Mouse (Mus musculus): ENCODE measurements around the gene Ints1.
"Not testable (repeated sequence)": the region's sequence is repeated elsewhere in the genome, so short reads cannot be mapped to it uniquely, and the experiment has no call there.

The Ints1 gene

DNA sequence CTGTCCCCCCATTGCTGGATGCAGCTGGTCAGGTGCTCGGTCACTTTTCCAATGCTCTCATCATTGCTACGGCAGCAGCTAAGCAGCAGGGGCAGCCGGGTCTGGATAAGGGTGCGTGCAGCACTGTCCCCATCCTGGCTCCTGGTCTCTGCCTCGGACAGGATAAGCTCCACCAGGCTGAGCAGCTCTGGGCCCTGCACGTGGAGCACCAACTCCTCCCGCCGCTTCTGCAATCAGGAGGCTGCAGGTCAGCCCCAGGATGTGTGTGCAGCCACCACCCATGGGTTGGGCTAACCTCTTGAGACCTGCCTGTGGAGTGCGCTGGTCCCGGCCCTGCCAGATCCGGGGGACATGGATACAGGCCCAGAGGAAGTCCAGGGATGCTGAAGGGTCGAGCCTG is 19.3 kb downstream of the Ints1 start:
- no peak for DNase-seq (ENCODE audit: low read depth, low spot score)

DNA sequence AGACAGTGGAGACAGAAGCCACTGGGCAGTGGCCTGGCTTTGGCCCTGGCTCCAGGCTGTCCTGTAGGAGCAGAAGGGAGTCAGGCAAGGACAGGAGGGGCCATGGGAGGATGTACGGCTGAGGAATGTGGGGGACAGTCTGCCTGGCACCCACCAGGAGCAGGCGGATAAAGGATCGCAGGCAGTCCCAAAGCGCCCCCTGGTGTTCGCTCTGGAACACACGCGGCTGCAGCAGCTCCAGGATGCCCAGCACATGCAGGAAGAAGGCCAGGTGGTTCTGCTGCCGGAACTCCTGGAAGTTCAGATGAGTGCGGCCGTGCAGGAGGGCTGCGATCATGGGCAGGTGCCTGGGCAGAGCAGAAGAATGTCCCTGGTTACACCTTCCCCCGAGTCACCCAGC is 20.7 kb downstream of the Ints1 start:
- DNase-seq (ENCODE audit: low read depth, low spot score) = peak; percentile 62

DNA sequence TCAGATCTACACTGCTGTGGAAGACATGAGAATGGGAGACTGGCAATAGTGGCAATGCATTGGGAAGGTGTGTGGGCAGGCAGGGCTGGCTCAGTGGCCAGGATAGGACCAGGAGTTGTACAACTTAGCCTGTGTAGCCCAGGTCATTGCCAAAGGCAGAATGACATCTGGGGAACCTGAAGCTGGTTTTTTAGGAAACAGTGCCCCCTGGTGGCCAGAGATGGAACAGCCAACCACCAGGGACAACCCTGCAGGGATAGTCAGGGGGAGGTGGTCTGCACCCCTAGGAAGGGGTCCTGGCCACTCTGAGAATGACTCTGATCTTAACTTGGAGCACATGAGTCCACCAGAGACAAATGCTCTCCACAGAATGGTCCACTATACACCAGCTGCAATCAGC is 24.9 kb downstream of the Ints1 start:
- peak; percentile 52 for DNase-seq (ENCODE audit: low read depth, low spot score)

DNA sequence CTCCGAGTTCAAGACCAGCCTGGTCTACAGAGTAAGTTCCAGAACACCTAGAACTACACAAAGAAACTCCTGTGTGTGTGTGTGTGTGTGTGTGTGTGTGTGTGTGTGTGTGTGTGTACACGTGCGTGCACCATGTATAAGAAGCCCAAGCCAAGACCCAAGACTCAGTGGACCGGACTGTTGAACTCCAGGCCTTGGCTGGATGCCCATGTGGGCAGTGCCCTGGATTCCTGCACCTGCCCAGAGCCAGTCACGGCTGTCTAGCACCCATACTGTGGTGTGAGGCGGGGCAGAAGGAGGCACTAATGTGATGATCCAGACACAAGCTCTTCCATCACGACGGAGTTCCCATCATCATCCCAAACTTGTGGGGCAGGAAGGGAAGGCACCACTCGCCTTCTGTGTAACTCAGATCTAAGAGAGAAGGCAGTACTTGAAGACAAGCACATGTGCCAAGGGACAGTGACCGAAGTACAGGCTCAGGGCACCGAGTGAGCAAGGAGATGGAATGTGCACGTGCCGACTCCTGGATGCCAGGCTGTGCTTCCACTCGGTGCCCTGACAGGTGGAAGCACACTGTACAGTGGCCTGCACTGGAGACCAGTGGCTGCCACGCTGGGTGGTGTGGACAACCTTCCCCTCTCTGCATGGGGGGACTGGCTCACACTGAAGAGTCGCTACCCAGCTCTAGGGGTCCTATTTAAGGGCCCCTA is 25.9 kb downstream of the Ints1 start:
- DNase-seq (ENCODE audit: low read depth, low spot score) = no peak

DNA sequence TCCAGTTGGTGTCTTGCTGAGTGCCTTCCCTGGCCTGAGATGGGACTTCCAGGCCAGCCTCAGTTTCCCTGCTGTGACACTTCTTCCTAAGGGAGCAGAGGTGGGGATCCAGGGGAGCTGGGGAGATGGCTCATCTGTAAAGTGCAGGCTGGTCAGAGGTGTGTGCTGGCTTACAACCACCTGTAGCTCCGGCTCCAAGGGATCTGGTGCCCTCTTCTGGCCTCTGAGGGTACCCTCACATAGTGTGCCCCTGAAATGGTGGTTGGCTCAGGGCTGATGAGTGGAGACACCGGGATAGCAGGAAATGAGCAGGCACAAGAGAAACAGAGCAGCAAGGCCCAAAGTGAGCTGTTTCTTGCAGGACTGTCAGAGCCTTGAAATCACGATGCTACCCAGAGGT is 29.7 kb downstream of the Ints1 start:
- DNase-seq (ENCODE audit: low read depth, low spot score) = peak; percentile 78

DNA sequence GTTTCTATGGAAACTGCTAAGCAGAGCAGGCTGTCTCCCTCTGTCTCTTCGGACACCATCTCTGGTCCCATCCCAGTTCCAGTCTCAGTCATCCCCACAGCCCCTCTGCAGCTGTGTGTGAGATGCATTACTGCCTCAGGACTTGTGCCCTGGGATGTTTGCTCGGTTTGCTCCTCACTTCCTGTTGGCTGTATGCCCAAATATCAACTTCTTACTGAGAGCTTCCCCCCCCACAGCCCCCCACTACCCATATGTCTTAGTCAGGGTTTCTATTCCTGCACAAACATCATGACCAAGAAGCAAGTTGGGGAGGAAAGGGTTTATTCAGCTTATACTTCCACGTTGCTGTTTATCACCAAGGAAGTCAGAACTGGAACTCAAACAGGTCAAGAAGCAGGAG is 32.8 kb downstream of the Ints1 start:
- DNase-seq (ENCODE audit: low read depth, low spot score) = not testable (repeated sequence)

DNA sequence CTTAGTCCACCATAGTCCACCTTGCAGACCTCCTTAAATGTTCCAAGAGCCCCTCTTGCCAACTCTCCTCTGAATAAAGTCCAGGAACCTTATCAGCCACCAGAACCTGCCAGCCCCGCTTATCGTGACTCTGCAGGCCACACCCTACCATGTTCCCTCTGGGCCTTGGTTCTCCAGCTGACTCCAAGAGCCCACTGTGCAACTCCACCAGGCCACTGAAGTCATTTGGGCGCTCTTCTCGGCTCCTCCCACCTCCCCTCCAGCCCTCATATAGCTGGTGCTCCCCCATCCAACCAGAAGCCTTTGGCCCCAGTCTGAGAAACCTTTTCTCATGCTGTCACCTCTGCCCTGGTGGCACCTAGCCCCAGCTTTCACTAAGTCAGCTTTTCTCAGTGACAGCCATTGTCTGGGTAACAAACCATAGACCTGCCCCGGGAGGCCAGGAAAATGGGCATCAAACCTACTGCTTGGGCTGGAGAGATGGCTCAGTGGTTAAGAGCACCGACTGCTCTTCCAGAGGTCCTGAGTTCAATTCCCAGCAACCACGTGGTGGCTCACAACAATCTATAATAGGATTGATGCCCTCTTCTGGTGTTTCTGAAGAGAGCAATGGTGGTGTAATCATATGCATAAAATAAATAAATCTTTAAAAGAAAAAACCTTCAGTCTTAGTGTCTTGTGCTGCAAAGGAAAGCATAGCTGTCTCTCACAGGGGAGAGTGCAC is 36.7 kb downstream of the Ints1 start:
- DNase-seq (ENCODE audit: low read depth, low spot score) = no peak

DNA sequence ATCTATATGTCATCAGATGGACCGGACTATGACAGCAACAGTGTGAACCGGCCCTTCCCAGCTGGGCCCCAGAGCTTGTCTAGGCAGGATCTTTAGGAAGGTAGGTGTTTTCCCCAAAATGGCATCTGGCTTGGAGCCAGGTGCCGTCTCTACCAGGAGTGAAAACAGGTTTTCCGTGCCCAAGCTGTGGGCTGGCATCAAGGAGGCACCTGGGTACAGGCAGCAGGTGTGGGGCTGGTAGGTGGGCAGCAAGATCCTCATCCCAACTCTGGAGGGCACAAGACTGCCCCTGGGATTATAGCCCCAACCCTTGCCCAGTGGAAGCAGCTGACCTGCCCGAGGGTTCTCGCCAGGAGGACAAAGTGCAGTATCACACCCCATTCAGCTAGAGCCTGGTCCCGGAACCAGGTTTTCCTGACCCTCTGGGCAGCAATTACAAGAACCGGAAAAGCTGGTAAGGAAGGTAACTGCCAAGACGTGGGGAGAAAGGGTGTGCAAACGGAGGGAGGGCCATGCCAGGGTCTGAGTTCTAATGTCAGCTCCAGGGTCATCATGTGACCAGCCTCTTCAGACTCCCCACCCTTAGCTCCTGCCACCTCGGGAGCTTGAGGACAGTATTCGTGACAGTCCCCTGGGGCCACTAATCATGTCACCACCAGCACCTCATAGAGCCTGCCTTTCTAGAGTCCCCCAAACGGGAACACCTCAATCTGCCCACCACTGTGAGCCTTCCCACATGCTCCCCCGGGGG is 37.5 kb downstream of the Ints1 start:
- no peak for DNase-seq (ENCODE audit: low read depth, low spot score)

DNA sequence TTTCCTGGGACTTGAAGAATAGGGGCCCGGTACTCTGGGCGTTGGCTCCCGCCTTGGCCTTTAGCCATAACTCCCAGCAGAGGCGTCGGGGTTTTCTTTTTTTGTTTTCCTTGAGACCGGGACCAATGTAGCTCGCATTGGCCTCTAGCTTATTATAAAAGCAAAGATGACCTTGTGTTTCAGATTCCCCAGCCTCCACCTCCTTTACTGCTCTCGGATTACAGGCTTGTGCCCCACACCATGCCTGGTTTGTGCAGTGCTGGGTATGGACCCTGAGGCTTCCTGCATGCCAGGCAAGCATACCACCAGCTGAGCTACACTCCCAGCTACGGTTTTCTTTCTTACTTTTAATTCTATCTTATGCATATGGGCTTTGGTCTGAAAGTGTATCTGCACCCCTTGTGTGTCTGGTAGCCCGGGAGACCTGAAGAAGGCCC is 39.0 kb downstream of the Ints1 start:
- DNase-seq (ENCODE audit: low read depth, low spot score) = no peak

DNA sequence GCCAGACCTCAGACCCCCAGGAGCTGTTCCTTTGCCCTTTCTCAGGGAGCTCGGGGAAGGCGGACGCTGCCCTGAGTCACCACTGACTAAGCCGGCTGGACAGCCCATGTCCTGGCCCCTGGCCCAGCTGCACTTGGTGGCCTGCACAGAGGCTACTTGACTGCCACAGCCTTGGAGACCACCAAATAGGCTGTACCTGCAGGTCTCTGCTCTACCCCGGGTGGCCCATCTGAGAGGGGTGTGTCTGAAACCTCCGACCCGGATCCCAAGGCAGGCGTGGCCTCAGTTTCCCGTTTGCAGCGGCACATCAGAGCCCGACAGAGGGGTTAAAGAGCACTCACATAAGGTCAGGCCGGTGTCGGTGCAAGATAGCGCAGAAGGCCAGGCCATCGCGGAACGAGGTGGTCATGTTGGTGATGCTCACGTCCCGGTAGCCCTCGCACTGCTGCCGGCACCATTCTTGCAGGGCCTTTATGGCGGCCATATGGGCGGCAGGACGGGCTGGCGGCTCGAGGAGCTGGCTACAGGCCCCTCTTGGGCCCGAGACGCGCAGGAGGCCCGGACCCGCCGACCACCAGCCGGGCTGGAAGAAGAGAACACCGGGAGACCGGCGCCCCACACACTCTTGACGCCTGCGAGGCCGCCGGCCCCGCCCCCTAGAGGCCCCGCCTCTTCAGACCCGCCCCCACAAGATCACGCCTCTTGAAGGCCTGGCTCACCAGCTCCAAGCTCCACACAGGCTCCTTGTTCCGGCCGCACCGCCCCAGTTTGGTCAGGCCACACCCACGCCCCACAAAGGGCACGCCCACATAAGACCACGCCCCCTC is 39.6 kb downstream of the Ints1 start, which contains the start of gene Micall2:
Gene Micall2 (minus strand): TSS at position 660 of the 827 bp plus-strand sequence.
- peak; percentile 99 for DNase-seq (ENCODE audit: low read depth, low spot score)

DNA sequence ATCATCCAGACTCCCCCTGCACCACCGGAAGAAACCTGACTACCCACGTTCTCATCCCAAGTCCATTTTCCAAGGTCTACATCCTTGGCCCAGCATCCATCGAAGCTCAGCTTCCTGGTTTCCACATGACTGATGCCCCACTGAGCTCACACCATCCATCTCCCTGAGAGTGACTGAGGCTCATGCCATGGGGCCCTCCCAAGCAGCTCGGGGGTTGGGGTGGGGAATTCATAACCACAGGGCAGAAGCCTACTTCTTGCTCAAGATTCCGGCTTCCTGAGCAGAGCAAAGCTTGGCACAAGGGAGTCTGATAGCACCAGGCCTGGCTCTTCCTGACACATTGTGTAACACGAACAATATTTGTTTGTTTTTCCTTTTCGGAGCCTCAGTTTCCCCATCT is 40.7 kb downstream of the Ints1 start:
- no peak for DNase-seq (ENCODE audit: low read depth, low spot score)

DNA sequence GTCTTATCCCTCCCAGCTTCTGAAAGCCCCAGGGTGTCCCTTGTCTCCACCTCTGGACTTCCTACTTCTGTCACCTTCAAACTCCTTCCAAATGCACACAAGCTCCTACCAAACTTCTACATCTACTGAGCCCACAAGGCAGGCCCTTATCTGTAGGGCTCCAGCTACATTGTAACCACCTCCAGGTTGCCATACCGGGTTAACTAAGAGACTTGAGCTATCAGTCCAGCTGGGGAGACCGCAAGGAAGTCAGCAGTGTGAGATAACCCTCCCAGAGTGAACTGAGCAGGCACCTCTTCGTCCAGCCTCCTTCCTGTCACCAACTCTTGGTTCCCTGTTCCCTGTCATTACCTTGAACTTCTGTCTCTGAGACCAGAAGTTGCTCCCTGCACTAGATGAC is 41.5 kb downstream of the Ints1 start:
- no peak for DNase-seq (ENCODE audit: low read depth, low spot score)

DNA sequence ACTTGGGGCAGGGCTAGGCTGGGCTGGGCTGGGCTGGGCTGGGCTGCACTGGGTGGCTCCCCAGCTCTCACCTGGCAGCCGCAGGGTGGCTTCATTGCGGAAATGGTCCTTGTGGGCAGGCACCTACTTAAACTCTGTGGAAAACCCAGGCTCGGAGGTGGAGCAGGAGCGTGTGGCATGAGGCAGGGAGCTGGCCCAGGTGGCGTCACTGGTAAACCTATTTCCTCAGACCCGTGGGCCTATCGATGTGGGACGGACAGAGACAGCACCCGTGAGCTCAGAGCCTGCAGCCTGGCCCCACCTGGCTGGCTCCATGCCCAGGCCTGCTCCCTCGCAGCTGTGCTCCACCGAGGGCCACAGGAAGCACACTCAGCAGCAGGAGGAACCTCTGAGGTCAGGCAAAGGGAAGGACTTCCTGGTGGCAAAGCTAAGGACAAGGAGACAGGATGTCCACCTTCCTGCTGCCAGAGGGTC is 42.8 kb downstream of the Ints1 start:
- no peak for DNase-seq (ENCODE audit: low read depth, low spot score)

DNA sequence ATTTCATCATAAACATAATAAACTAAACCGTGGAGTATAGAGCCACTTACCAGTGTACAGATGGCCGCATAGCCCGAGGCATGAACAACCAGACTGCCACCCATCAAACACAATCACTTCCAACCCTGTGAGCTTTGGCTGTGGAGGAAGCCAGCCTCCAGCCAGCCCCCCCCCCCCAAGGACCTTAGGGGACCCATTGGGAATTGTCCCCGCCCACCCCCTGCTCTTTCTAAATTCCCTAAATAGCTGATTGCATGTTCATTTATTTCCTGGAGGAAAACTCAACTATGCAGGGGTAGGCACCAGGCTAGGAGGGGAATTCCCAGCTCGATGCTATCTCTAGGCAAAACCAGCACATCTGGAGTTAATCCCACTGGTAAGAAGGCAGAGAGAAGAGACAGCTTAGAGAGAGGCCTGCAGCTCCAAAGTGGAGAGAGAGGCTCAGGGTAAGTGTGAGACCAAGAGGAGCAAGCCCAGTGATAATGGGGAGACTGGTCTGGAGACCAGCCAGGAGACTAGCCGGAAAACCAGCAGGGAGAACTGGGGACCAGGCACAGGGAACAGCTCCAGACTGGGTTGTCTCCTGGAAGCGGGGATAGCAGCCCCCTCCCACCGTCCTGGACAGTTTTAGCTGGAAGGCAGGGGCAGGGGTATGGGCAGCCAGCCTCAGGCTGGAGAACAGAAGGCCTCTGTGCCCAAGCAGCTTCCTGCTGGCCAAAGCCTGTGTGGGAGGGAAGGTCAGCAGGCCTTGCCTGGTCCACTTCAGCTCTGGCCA is 44.6 kb downstream of the Ints1 start:
- DNase-seq (ENCODE audit: low read depth, low spot score) = no peak

DNA sequence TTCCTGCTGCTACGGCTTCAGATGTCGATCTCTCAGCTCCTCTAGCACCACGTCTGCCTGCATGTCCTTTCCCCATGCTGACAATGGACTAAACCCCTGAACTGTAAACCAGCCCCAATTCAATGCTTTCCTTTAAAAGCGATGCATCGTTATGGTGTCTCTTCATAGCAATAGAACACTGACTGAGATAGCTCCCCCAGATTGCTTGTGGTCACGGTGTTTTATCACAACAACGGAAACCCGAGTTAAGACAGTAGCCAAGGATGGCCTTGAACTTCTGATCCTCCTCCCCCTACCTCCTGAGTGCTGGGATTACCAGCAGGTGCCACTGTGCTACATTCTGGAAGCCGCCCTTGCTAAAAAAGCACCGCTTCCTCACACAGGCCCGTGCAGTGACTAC is 48.2 kb downstream of the Ints1 start:
- peak; percentile 40 for DNase-seq (ENCODE audit: low read depth, low spot score)

DNA sequence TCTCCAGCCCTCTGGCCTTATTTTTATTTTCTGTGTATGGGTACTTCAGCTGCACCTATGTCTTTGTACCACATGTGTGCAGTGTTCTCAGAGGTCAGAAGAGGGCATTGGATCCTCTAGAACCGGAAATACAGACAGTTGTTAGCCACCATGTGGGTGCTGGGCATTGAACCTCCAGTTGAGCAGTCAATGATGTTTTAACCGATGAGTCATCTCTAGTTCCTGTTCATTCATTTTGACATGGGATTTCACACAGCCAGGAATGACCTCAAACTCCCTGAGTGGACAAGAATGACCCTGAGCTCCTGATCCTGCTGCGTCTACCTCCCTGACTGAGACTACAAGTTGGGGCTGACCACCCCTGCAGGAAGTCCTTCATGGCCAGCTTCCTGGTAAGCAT is 49.3 kb downstream of the Ints1 start:
- DNase-seq (ENCODE audit: low read depth, low spot score) = no peak

DNA sequence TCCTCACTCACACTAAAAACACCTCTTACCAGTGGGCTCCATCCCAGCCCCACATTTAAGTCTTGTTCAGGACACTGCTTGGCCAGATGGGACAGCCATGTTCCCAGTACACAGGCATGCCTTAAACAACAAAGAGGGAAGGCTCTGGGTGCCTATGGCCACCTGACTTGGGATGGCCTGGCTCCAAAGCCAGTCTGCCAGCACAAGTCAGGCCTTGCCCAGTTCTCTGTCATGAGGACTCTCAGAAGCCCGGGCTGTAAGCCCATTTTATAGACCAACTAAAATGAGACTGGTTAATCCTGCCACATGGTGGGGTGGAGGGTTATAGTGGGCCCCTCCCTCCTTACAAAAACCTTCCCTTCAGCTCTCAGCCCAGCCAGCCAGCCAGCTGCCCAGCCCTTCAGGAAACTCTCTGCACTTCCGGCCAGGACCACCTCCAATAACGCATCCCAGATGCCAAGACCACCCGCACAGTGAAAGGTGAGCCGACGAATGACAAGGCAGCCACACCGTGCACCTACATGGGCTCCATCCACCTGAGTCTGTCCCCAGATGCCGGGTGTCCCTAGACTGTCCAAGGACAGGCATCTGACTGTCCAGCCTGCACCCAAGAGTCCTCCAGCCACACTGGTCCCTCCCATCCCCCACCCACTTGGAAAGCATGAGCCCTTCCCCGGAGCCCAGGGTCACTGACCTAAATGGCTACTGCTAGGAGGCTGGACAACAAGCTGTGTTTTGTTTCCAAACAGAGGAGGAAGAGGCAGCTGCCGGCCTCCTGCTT is 50.9 kb downstream of the Ints1 start:
- no peak for DNase-seq (ENCODE audit: low read depth, low spot score)

DNA sequence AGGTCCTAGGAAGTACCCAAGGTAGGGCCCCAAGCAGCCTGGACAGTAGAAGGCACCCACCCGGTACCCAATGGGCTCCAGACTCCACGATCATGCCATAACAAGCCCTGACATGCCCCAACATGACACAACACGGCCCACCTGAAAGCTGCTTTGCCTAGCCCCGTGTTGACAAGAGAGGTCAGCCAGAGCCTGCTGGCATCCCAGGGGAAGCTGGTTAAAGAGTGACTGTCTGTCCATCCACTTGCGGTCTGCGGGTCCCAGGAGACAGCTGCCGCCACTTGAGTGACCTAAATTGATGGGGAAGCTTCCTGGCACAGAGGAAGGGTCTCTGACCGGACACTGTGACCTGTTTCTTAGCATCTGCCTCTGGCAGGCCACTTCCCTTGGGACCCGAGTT is 52.4 kb downstream of the Ints1 start:
- no peak for DNase-seq (ENCODE audit: low read depth, low spot score)

DNA sequence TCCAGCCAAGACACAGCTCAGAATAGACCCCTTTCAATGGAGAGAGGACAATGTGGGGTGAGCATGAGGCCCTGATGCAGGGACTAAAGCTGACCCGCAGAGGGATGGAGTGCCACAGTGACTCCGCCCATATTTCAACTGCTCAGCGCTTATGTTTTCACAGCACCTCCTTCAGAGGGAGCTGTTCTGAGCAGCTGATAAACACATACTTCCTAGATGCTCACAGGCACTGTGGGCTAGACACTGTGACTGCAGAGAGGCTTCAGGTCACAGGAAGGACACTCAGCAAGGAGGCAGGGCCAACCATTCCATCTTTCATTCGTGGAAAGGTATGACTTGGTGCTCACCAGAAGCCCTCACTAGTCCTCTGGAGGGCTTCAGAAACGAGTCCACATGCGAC is 52.8 kb downstream of the Ints1 start:
- peak; percentile 37 for DNase-seq (ENCODE audit: low read depth, low spot score)

DNA sequence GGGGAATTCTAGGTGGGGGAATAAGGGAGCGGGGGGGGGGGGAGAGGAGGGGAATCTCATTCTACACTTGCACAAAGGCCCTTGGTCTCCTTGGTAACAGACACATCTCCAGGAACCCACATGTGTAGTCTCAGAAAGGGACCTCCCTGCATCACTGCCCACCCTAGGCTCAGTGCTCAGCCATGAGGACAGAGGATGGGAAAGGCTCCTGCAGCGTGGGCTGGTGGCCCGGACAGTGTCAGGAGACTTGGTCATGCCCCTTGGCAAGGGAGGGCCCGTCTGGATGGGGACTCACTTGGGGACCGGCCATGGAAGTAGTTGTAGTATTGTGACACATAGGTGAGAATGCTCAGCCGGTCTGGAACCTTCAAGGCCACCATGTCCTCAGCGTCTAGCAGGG is 56.5 kb downstream of the Ints1 start:
- DNase-seq (ENCODE audit: low read depth, low spot score) = no peak

All from ES-CJ7 (cell line).